Mouse (Mus musculus) right cerebral cortex, postnatal 25 days (tissue): Measurements from ENCODE around the gene Adamts2.

Experiments used
- DNase-seq: peaks from one replicate; pipeline ENCODE4 v3.0.0; 2022

Gene Adamts2

GRCm38 (mm10) chr11:50673525-50674250, 71.8 kb downstream of the Adamts2 start:
- no peak for DNase-seq

DNA sequence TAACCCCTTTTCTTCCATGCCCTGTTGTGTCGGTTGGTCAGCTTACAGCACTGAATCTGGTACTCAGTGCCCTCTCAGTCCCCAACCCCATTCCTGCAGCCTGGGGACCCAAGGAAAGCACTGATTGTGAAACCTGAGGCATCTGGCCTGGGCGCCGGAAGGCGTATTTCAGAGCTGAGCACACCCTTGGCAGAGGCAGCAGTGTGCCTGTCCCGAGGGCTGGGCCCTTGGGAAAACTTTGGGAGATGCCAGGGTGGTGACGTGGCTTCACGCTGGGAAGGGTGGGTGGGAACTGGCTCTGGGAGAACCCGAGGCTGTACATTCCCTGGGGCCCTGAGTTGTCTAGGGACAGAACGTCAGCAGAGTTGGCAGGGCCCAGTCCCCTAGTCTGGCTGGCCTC, 72.5 kb downstream of the Adamts2 start:
- no peak for DNase-seq

DNA sequence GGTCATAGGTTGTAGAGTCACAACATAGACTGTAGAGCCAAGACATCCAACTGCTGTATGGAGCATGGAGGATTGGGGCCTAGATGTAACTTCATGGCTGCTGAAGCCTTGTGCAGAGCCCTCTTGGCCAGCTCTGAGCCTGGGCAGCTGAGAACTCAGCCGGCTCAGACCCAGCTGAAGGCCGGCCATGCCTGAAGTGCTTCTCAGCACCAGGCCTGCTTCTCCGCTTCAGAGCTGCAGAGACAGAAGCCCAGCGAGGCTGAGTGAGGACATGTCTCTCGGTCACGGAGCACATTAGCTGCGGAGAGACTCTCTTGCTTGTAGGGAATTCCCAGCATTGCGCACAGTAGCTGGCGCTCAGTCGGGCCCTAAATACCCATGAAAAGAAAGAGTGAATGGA, 76.8 kb downstream of the Adamts2 start:
- no peak for DNase-seq

DNA sequence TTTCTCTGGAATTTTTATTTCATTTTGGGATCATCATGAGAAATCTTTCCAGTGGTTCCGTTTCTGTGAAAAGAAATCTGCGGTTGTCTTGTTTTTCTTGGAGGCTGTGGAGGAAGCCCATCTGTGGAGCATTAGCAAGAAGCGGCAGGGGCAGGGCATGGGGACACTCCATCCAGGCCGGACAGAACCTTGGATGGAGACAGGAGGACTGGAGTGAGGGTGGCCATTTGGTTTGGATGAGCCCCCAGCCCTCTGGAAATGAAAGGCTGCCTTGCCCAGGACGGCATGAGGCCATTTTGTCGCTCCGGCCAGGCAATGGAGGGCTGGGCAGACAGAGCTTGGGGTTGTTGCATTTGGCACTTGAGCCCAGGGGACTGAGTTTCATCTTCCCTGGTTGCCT, 80.1 kb downstream of the Adamts2 start:
- no peak for DNase-seq

DNA sequence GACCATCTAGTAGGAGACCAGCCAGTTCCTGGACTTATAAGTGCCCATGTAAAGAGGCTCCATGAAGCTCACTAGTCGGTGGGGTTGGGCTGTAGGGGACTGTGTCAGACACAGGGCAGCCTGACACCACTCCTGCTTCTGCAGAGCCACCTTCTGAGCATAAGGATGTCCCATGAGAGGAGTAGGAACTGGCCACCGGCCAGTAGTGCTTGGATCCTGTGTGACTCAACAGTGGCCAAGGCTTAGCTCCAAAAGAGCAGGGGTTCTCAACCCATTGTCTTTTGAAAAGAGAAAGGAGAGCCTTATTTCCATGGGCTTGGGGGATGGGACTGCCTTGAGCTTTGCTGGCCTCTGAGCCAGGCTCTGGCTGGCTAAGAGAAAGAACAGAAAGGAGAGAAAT, 81.9 kb downstream of the Adamts2 start:
- DNase-seq, result no peak

- DNase-seq, result no peak
Measured at GRCm38 (mm10) chr11:50688584-50688983, 86.7 kb downstream of the Adamts2 start.

- no peak for DNase-seq
Measured at GRCm38 (mm10) chr11:50689672-50690071, 87.8 kb downstream of the Adamts2 start.

GRCm38 (mm10) chr11:50699971-50700370, 98.1 kb downstream of the Adamts2 start:
- no peak for DNase-seq

DNA sequence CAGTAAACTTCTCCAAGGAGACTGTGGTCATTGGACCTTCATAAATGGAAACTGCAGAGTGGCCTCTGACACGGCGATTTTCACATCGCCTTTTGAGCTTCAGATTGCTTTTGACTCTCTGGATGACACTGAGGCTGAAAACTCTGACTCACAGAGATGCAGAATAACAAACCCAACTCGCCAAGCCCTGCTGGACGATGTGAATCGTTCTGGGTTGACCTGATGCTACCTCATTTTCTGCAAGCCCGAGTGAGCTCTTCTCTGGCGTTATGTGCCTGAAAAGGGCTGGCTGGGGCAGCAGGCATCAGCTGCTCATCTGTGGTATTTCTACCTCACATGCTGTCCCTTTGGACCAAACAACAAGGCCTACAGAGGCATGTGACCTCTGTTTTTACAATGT, 98.6 kb downstream of the Adamts2 start:
- no peak for DNase-seq

GRCm38 (mm10) chr11:50703397-50703796, 101.5 kb downstream of the Adamts2 start:
- DNase-seq, result no peak

DNA sequence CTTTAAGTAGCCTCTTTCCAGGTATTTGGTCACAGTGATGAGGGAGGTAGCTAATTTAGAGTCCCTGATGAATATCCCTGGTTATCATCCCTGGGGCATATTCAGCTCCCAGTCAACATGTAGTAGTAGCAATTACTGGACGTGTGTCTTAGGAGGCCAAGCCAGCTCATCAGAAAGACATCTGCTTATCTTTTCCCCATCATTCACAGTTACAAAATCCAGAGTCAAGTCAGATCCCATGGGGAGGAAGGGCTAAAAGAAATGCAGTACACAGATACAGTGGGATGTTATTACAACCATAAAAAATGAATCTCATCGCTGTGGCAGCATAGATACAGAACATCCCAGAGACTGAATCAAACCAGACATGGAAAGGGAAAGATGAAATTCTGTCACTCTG, 102.6 kb downstream of the Adamts2 start:
- DNase-seq, result no peak

- DNase-seq, result no peak
Measured at GRCm38 (mm10) chr11:50707259-50707658, 105.4 kb downstream of the Adamts2 start.

- no peak for DNase-seq
Measured at GRCm38 (mm10) chr11:50713610-50714202, 111.8 kb downstream of the Adamts2 start.

GRCm38 (mm10) chr11:50715091-50715490, 113.2 kb downstream of the Adamts2 start:
- DNase-seq, result no peak

- no peak for DNase-seq
Measured at GRCm38 (mm10) chr11:50717381-50717897, 115.6 kb downstream of the Adamts2 start.

GRCm38 (mm10) chr11:50718862-50719261, 117.0 kb downstream of the Adamts2 start:
- DNase-seq, result no peak

- DNase-seq, result no peak
Measured at GRCm38 (mm10) chr11:50720421-50720820, 118.5 kb downstream of the Adamts2 start.

- no peak for DNase-seq
Measured at GRCm38 (mm10) chr11:50720856-50721550, 119.1 kb downstream of the Adamts2 start.

- no peak for DNase-seq
Measured at GRCm38 (mm10) chr11:50725595-50725994, 123.7 kb downstream of the Adamts2 start.

DNA sequence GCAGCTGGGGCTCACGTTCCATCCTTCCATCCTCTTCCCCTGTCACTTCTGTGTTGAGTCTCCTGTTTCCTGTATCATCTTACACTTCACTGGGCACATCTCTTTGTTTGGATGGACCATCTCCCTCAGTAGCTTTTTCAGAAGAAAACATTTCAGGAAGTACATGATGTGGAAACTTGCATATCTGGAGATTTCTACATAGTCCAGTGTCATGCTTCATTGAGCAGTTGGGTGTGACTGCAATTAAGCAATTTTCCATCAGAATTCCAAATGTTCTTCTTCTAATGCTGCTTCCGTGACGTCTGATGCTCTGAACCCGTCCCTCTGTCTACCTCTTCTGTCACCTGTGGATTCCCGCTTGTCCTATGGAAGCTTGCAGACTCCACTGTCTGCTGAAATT, 124.2 kb downstream of the Adamts2 start:
- DNase-seq, result no peak

DNA sequence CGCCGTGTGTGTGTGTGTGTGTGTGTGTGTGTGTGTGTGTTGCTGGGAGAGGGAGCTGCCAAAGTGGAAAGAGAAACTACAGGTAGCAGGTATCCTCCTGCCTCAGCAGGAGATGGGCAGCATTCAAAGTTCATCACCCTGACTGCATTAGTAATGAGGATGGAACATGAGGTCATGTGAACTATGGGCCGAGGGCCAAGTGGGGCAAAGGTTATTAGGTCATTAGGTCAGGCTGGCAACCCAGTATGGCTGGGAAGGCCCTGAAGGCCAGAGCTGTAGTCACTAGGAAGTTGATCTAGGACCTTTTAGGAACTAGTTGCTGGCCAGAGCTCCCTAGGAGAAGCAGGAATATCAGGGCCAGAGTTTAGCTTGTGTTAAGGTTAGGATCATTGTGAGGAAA, 131.3 kb downstream of the Adamts2 start:
- DNase-seq, result no peak

- no peak for DNase-seq
Measured at GRCm38 (mm10) chr11:50734129-50734528, 132.2 kb downstream of the Adamts2 start.

GRCm38 (mm10) chr11:50736548-50736947, 134.7 kb downstream of the Adamts2 start:
- DNase-seq, result no peak

DNA sequence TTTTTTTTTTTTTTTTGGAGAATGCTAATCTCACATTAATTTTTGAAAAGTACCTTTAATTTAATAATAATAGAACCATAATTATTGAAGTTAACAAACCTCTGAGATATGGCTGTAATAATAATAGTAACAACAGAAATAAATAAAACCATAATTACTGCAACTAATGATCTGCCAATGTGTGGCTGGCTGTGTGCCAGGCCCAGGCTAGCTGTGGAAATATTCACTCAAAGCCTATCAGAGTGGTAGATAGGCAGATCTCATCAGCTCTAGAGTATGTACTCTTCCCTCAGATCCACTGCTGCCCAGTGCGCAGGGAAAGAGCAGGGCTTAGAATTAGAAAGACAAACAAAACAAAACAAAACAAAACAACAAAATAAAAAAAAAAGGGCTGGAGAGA, 136.6 kb downstream of the Adamts2 start:
- DNase-seq, result no peak
